Mouse (Mus musculus) limb, embryonic 12.5 days (tissue): Measurements from ENCODE around the gene Chek2. TPM values are rescaled to one million over a fixed set of nuclear protein-coding genes. Genes with fewer than 3 reads are reported as not detected.

Experiments
- ATAC-seq: fragments of 200-750 bp; cut with Nextera tagmentation; 2 replicates; pipeline ENCODE4 v1.8.0; 2017; ENCODE audit warnings: low read depth, moderate TSS enrichment; ENCODE audit not compliant: insufficient number of reproducible peaks, insufficient read depth, low FRiP score, low TSS enrichment
- H3K27ac ChIP-seq: fragments of 300-500 bp; sonication (generic); 2 replicates; pipeline ENCODE4 v1.5.1; 2016; ENCODE audit warnings: mild to moderate bottlenecking, moderate library complexity
- H3K27me3 ChIP-seq: fragments of 300-500 bp; sonication (generic); 2 replicates; pipeline ENCODE4 v1.6.1; 2016; ENCODE audit warnings: mild to moderate bottlenecking, moderate library complexity
- H3K36me3 ChIP-seq: fragments of 300-500 bp; sonication (generic); 2 replicates; pipeline ENCODE4 v1.6.1; 2016; ENCODE audit warnings: mild to moderate bottlenecking, moderate library complexity
- H3K4me1 ChIP-seq: fragments of 300-500 bp; sonication (generic); replicated peaks from 2 replicates; pipeline ENCODE4 v1.6.1; 2016
- H3K4me2 ChIP-seq: fragments of 300-500 bp; sonication (generic); 2 replicates; pipeline ENCODE4 v1.6.1; 2016; ENCODE audit warnings: mild to moderate bottlenecking, moderate library complexity
- H3K4me3 ChIP-seq: fragments of 300-500 bp; sonication (generic); replicated peaks from 2 replicates; pipeline ENCODE4 v1.5.1; 2016; ENCODE audit warnings: mild to moderate bottlenecking
- H3K9ac ChIP-seq: fragments of 300-500 bp; sonication (generic); replicated peaks from 2 replicates; pipeline ENCODE4 v1.6.1; 2016; ENCODE audit warnings: mild to moderate bottlenecking, moderate library complexity
- H3K9me3 ChIP-seq: fragments of 300-500 bp; sonication (generic); 2 replicates; pipeline ENCODE4 v1.6.1; 2016; ENCODE audit warnings: mild to moderate bottlenecking, moderate library complexity
- WGBS: fragments of 180-500 bp; shearing (Covaris S2); methylation state at CpG from one replicate; pipeline ENCODE4 v1.1.7; 2016; 5-methylcytosine and 5-hydroxymethylcytosine counted together
- polyA plus RNA-seq: library from polyadenylated mRNA; unstranded; fragments of >200 nt; fragmentation: Nextera tagmentation; extraction: Ambion mirVana; gene quantifications from 2 replicates; pipeline ENCODE4 v1.2.1, GENCODE M21; 2016

Gene Chek2
- polyA plus RNA-seq = 30.9 and 32.6 TPM in 2 replicates

GRCm38 (mm10) chr5:110839678-110840365, at the start of gene Chek2, which contains the start of gene Hscb:
Gene Chek2, plus strand, starts transcription at chr5:110839979.
Gene Hscb, minus strand, starts transcription at chr5:110839777.
- Histone ChIP-seq H3K27ac (peak within 1 kb of the TSS; percentile 87), H3K4me2 (peak within 1 kb of the TSS; percentile 72), H3K36me3 (peaks cover 33% of the 10 kb centered on the region), H3K9me3 (no peaks in the 10 kb centered on the region), H3K4me1 (peaks cover 14% of the 10 kb centered on the region), H3K9ac (peak within 1 kb of the TSS; percentile 79), H3K4me3 (peak within 1 kb of the TSS; percentile 72), H3K27me3 (no peaks in the 10 kb centered on the region)
- ATAC-seq = peak; percentile 99
- WGBS = under 1% methylated on average over 41 of the region's 41 CpGs

GRCm38 (mm10) chr5:110794363-110794762, 45.4 kb upstream of the Chek2 start:
- Histone ChIP-seq H3K4me1 (no peaks in the 10 kb centered on the region), H3K27me3 (no peaks in the 10 kb centered on the region), H3K9me3 (no peaks in the 10 kb centered on the region), H3K27ac (no peak overlapping the region), H3K9ac (no peak overlapping the region), H3K36me3 (peaks cover 100% of the 10 kb centered on the region), H3K4me3 (no peak overlapping the region), H3K4me2 (no peak overlapping the region)
- no peak for ATAC-seq
- 95% methylated on average over 7 of the region's 7 CpGs for WGBS

GRCm38 (mm10) chr5:110797696-110798095, 42.1 kb upstream of the Chek2 start:
- no peak for ATAC-seq
- H3K4me1 ChIP-seq = no peaks in the 10 kb centered on the region
- no peak overlapping the region for H3K27ac ChIP-seq
- no peak overlapping the region for H3K4me3 ChIP-seq
- 78% methylated on average over 4 of the region's 4 CpGs for WGBS
- H3K9ac ChIP-seq = no peak overlapping the region
- H3K36me3 ChIP-seq = peaks cover 99% of the 10 kb centered on the region
- H3K27me3 ChIP-seq = no peaks in the 10 kb centered on the region
- H3K9me3 ChIP-seq = no peaks in the 10 kb centered on the region
- H3K4me2 ChIP-seq = no peak overlapping the region

GRCm38 (mm10) chr5:110801036-110801624, 38.6 kb upstream of the Chek2 start:
- Histone ChIP-seq H3K27me3 (no peaks in the 10 kb centered on the region), H3K9ac (no peak overlapping the region), H3K36me3 (peaks cover 92% of the 10 kb centered on the region), H3K4me3 (no peak overlapping the region), H3K4me2 (no peak overlapping the region), H3K9me3 (no peaks in the 10 kb centered on the region), H3K27ac (no peak overlapping the region), H3K4me1 (peaks cover 4% of the 10 kb centered on the region)
- 79% methylated on average over 3 of the region's 3 CpGs for WGBS
- no peak for ATAC-seq

- H3K9ac ChIP-seq = no peak overlapping the region
- WGBS = 92% methylated on average over 4 of the region's 4 CpGs
Measured at GRCm38 (mm10) chr5:110802186-110802585, 37.6 kb upstream of the Chek2 start.

GRCm38 (mm10) chr5:110802809-110803208, 37.0 kb upstream of the Chek2 start:
- Histone ChIP-seq H3K27me3 (no peaks in the 10 kb centered on the region), H3K27ac (no peak overlapping the region), H3K9me3 (no peaks in the 10 kb centered on the region), H3K4me2 (no peak overlapping the region), H3K36me3 (peaks cover 86% of the 10 kb centered on the region), H3K9ac (no peak overlapping the region), H3K4me1 (peaks cover 18% of the 10 kb centered on the region), H3K4me3 (no peak overlapping the region)
- no peak for ATAC-seq

More at GRCm38 (mm10) chr5:110802186-110802585, 37.6 kb upstream of the Chek2 start:
- no peak for ATAC-seq
- Histone ChIP-seq H3K4me2 (no peak overlapping the region), H3K9me3 (no peaks in the 10 kb centered on the region), H3K4me1 (peaks cover 13% of the 10 kb centered on the region), H3K4me3 (no peak overlapping the region), H3K36me3 (peaks cover 92% of the 10 kb centered on the region), H3K27me3 (no peaks in the 10 kb centered on the region), H3K27ac (no peak overlapping the region)

- H3K4me1 ChIP-seq = peaks cover 32% of the 10 kb centered on the region
- H3K4me2 ChIP-seq = no peak overlapping the region
- no peak overlapping the region for H3K9ac ChIP-seq
- H3K36me3 ChIP-seq = peaks cover 72% of the 10 kb centered on the region
- no peak for ATAC-seq
- no peaks in the 10 kb centered on the region for H3K27me3 ChIP-seq
- 85% methylated on average over 7 of the region's 7 CpGs for WGBS
- H3K27ac ChIP-seq = no peak overlapping the region
- H3K9me3 ChIP-seq = no peaks in the 10 kb centered on the region
- H3K4me3 ChIP-seq = no peak overlapping the region
Measured at GRCm38 (mm10) chr5:110804012-110804743, 35.6 kb upstream of the Chek2 start.

- Histone ChIP-seq H3K4me1 (peaks cover 33% of the 10 kb centered on the region), H3K36me3 (peaks cover 53% of the 10 kb centered on the region), H3K9me3 (no peaks in the 10 kb centered on the region), H3K4me3 (no peak overlapping the region), H3K9ac (no peak overlapping the region), H3K27ac (no peak overlapping the region), H3K27me3 (no peaks in the 10 kb centered on the region), H3K4me2 (no peak overlapping the region)
- whole genome bisulfite sequencing = 84% methylated on average over 4 of the region's 4 CpGs
- ATAC-seq = no peak
Measured at GRCm38 (mm10) chr5:110806154-110806553, 33.6 kb upstream of the Chek2 start.

- Histone ChIP-seq H3K36me3 (peaks cover 48% of the 10 kb centered on the region), H3K4me3 (no peak overlapping the region), H3K9ac (0 out of 2 replicates have a peak overlapping the region, but pooled peaks have one; percentile 23), H3K27ac (no peak overlapping the region), H3K9me3 (no peaks in the 10 kb centered on the region), H3K4me2 (no peak overlapping the region), H3K4me1 (peaks cover 33% of the 10 kb centered on the region), H3K27me3 (no peaks in the 10 kb centered on the region)
- no peak for ATAC-seq
- WGBS = 91% methylated on average over 1 of the region's 1 CpGs
Measured at GRCm38 (mm10) chr5:110806676-110807075, 33.1 kb upstream of the Chek2 start.

- Histone ChIP-seq H3K36me3 (peaks cover 40% of the 10 kb centered on the region), H3K4me3 (peak overlapping the region; percentile 98), H3K27ac (peak overlapping the region; percentile 26; the same call in 1 of the 2 replicates), H3K9me3 (no peaks in the 10 kb centered on the region), H3K4me1 (peaks cover 33% of the 10 kb centered on the region), H3K9ac (peak overlapping the region; percentile 98), H3K4me2 (peak overlapping the region; percentile 99), H3K27me3 (no peaks in the 10 kb centered on the region)
- 84% methylated on average over 4 of the region's 4 CpGs for WGBS
- ATAC-seq = no peak
Measured at GRCm38 (mm10) chr5:110807453-110807852, 32.3 kb upstream of the Chek2 start.

- WGBS = 4% methylated on average over 14 of the region's 14 CpGs
- peak overlapping the region; percentile 99 for H3K4me2 ChIP-seq
Measured at GRCm38 (mm10) chr5:110808061-110808631, 31.6 kb upstream of the Chek2 start.

More at GRCm38 (mm10) chr5:110808061-110808631, 31.6 kb upstream of the Chek2 start:
- peak overlapping the region; percentile 98 for H3K4me3 ChIP-seq
- H3K9ac ChIP-seq = peak overlapping the region; percentile 98
- peaks cover 35% of the 10 kb centered on the region for H3K36me3 ChIP-seq
- ATAC-seq = peak; percentile 45; the same call in 1 of the 2 replicates
- no peaks in the 10 kb centered on the region for H3K27me3 ChIP-seq
- peaks cover 33% of the 10 kb centered on the region for H3K4me1 ChIP-seq
- peak overlapping the region; percentile 26 for H3K27ac ChIP-seq
- no peaks in the 10 kb centered on the region for H3K9me3 ChIP-seq
